Mouse (Mus musculus) forebrain, embryonic 11.5 days (tissue): ENCODE data around the gene Ccdc85c. TPM values are rescaled to one million over a fixed set of nuclear protein-coding genes. Genes with fewer than 3 reads are reported as not detected.

Source experiments
- ATAC-seq: fragments of 200-750 bp; cut with Nextera tagmentation; replicated peaks from 2 replicates; pipeline ENCODE4 v1.8.0; 2017; ENCODE audit warnings: moderate TSS enrichment; ENCODE audit not compliant: low FRiP score
- DNase-seq: peaks from one replicate; pipeline ENCODE4 v3.0.0-alpha.2; 2017; ENCODE audit warnings: low spot score
- H3K27ac ChIP-seq: fragments of 300-500 bp; sonication (generic); 2 replicates; pipeline ENCODE4 v1.5.1; 2014; ENCODE audit warnings: low read depth, low read length
- H3K27me3 ChIP-seq: fragments of 300-500 bp; sonication (generic); 2 replicates; pipeline ENCODE4 v1.6.1; 2014; ENCODE audit warnings: mild to moderate bottlenecking, low read length, mixed read lengths; ENCODE audit not compliant: control insufficient read depth, insufficient read depth
- H3K36me3 ChIP-seq: fragments of 300-500 bp; sonication (generic); 2 replicates; pipeline ENCODE4 v1.6.1; 2014; ENCODE audit warnings: mild to moderate bottlenecking, low read length, moderate library complexity, mixed read lengths; ENCODE audit not compliant: control insufficient read depth, insufficient read depth
- H3K4me1 ChIP-seq: fragments of 300-500 bp; sonication (generic); replicated peaks from 2 replicates; pipeline ENCODE4 v1.6.1; 2014; ENCODE audit warnings: low read length, mixed read lengths; ENCODE audit not compliant: control insufficient read depth, insufficient read depth
- H3K4me2 ChIP-seq: fragments of 300-500 bp; sonication (generic); 2 replicates; pipeline ENCODE4 v1.6.1; 2014; ENCODE audit warnings: low read depth, mild to moderate bottlenecking, low read length, moderate library complexity, mixed read lengths; ENCODE audit not compliant: severe bottlenecking
- H3K4me3 ChIP-seq: fragments of 300-500 bp; sonication (generic); 2 replicates; pipeline ENCODE4 v1.5.1; 2014; ENCODE audit warnings: low read depth, low read length
- H3K9ac ChIP-seq: fragments of 300-500 bp; sonication (generic); 2 replicates; pipeline ENCODE4 v1.6.1; 2014; ENCODE audit warnings: low read length
- H3K9me3 ChIP-seq: fragments of 300-500 bp; sonication (generic); 2 replicates; pipeline ENCODE4 v1.6.1; 2016; ENCODE audit warnings: low read length, mixed read lengths; ENCODE audit not compliant: control insufficient read depth
- WGBS: fragments of 180-500 bp; shearing (Covaris S2); extraction: QIAGEN DNeasy Blood & Tissue Kit; methylation state at CpG from one replicate; pipeline ENCODE4 v1.1.7; 2014; 5-methylcytosine and 5-hydroxymethylcytosine counted together
- polyA plus RNA-seq: library from polyadenylated mRNA; unstranded; fragments of >200 nt; fragmentation: Nextera tagmentation; extraction: Ambion mirVana; gene quantifications from 2 replicates; pipeline ENCODE4 v1.2.1, GENCODE M21; 2014

Ccdc85c gene
- polyA plus RNA-seq, 1 experiment from 2014 or later = 18.8 TPM

- ATAC-seq = peak; percentile 67
- H3K4me1 ChIP-seq = no peaks in the 10 kb centered on the region
- H3K36me3 ChIP-seq = no peaks in the 10 kb centered on the region; the same call in 1 of the 2 replicates
- 9% methylated on average over 5 of the region's 5 CpGs for WGBS
- H3K9me3 ChIP-seq = no peaks in the 10 kb centered on the region
- H3K27ac ChIP-seq = no peak overlapping the region
- DNase-seq = peak; percentile 91
- no peaks in the 10 kb centered on the region; the same call in 1 of the 2 replicates for H3K27me3 ChIP-seq
- no peak overlapping the region for H3K4me2 ChIP-seq
- H3K9ac ChIP-seq = no peak overlapping the region
- H3K4me3 ChIP-seq = no peak overlapping the region
Observed at GRCm38 (mm10) chr12:108206641-108207040, 68.6 kb downstream of the Ccdc85c start.

GRCm38 (mm10) chr12:108204978-108205377 lies 70.2 kb downstream of the Ccdc85c start:
- DNase-seq (peak; percentile 51), ATAC-seq (no peak)
- H3K4me3 ChIP-seq = no peak overlapping the region
- H3K9ac ChIP-seq = no peak overlapping the region
- H3K36me3 ChIP-seq = peaks cover 2% of the 10 kb centered on the region; the same call in 1 of the 2 replicates
- H3K4me2 ChIP-seq = no peak overlapping the region
- no peaks in the 10 kb centered on the region for H3K4me1 ChIP-seq
- WGBS = 90% methylated on average over 12 of the region's 12 CpGs
- H3K27me3 ChIP-seq = no peaks in the 10 kb centered on the region
- H3K9me3 ChIP-seq = no peaks in the 10 kb centered on the region
- H3K27ac ChIP-seq = no peak overlapping the region

- Histone ChIP-seq H3K27ac (no peak overlapping the region), H3K27me3 (no peaks in the 10 kb centered on the region), H3K9me3 (no peaks in the 10 kb centered on the region), H3K4me1 (no peaks in the 10 kb centered on the region), H3K9ac (no peak overlapping the region), H3K36me3 (peaks cover 2% of the 10 kb centered on the region; the same call in 1 of the 2 replicates), H3K4me2 (no peak overlapping the region), H3K4me3 (no peak overlapping the region)
- DNase-seq = no peak
- no peak for ATAC-seq
- 81% methylated on average over 8 of the region's 8 CpGs for WGBS
Observed at GRCm38 (mm10) chr12:108203895-108204294, 71.3 kb downstream of the Ccdc85c start.

GRCm38 (mm10) chr12:108200094-108200493 lies 75.1 kb downstream of the Ccdc85c start:
- H3K27ac ChIP-seq = no peak overlapping the region
- H3K9ac ChIP-seq = no peak overlapping the region
- no peaks in the 10 kb centered on the region for H3K27me3 ChIP-seq
- 91% methylated on average over 1 of the region's 1 CpGs for WGBS
- no peaks in the 10 kb centered on the region for H3K9me3 ChIP-seq
- H3K4me3 ChIP-seq = no peak overlapping the region
- H3K36me3 ChIP-seq = peaks cover 10% of the 10 kb centered on the region
- DNase-seq = no peak
- H3K4me1 ChIP-seq = no peaks in the 10 kb centered on the region
- no peak overlapping the region for H3K4me2 ChIP-seq
- ATAC-seq = no peak

GRCm38 (mm10) chr12:108198447-108198846 lies 76.8 kb downstream of the Ccdc85c start:
- no peak for ATAC-seq
- Histone ChIP-seq H3K9ac (no peak overlapping the region), H3K9me3 (no peaks in the 10 kb centered on the region), H3K27me3 (no peaks in the 10 kb centered on the region), H3K4me1 (no peaks in the 10 kb centered on the region), H3K27ac (no peak overlapping the region), H3K36me3 (peaks cover 12% of the 10 kb centered on the region), H3K4me2 (no peak overlapping the region), H3K4me3 (no peak overlapping the region)
- 83% methylated on average over 4 of the region's 4 CpGs for WGBS
- DNase-seq = no peak

- H3K9ac ChIP-seq = no peak overlapping the region
- no peak for DNase-seq
- no peak overlapping the region for H3K4me3 ChIP-seq
- no peaks in the 10 kb centered on the region for H3K4me1 ChIP-seq
- H3K9me3 ChIP-seq = no peaks in the 10 kb centered on the region
- no peak overlapping the region for H3K27ac ChIP-seq
- peaks cover 17% of the 10 kb centered on the region for H3K36me3 ChIP-seq
- no peak for ATAC-seq
- no peaks in the 10 kb centered on the region for H3K27me3 ChIP-seq
- WGBS = 95% methylated on average over 11 of the region's 11 CpGs
- H3K4me2 ChIP-seq = no peak overlapping the region
Observed at GRCm38 (mm10) chr12:108195761-108196160, 79.5 kb downstream of the Ccdc85c start.

GRCm38 (mm10) chr12:108193878-108194277 lies 81.3 kb downstream of the Ccdc85c start:
- 96% methylated on average over 5 of the region's 5 CpGs for WGBS
- no peak overlapping the region for H3K4me3 ChIP-seq
- no peak overlapping the region for H3K27ac ChIP-seq
- DNase-seq (no peak), ATAC-seq (no peak)
- no peak overlapping the region for H3K4me2 ChIP-seq
- peaks cover 22% of the 10 kb centered on the region for H3K36me3 ChIP-seq
- no peaks in the 10 kb centered on the region for H3K27me3 ChIP-seq
- no peaks in the 10 kb centered on the region for H3K9me3 ChIP-seq
- H3K4me1 ChIP-seq = no peaks in the 10 kb centered on the region
- no peak overlapping the region for H3K9ac ChIP-seq

GRCm38 (mm10) chr12:108187541-108188091 lies 87.6 kb downstream of the Ccdc85c start:
- no peak overlapping the region for H3K27ac ChIP-seq
- DNase-seq (no peak), ATAC-seq (no peak)
- H3K27me3 ChIP-seq = no peaks in the 10 kb centered on the region
- peaks cover 25% of the 10 kb centered on the region for H3K36me3 ChIP-seq
- 93% methylated on average over 6 of the region's 6 CpGs for WGBS
- no peaks in the 10 kb centered on the region for H3K9me3 ChIP-seq
- H3K4me3 ChIP-seq = no peak overlapping the region
- no peak overlapping the region for H3K9ac ChIP-seq
- H3K4me2 ChIP-seq = no peak overlapping the region
- H3K4me1 ChIP-seq = no peaks in the 10 kb centered on the region

- Histone ChIP-seq H3K9me3 (no peaks in the 10 kb centered on the region), H3K4me3 (no peak overlapping the region), H3K27ac (no peak overlapping the region), H3K36me3 (peaks cover 2% of the 10 kb centered on the region; the same call in 1 of the 2 replicates), H3K4me1 (peaks cover 11% of the 10 kb centered on the region), H3K4me2 (no peak overlapping the region), H3K9ac (no peak overlapping the region), H3K27me3 (no peaks in the 10 kb centered on the region)
- DNase-seq = no peak
- 91% methylated on average over 6 of the region's 6 CpGs for WGBS
- no peak for ATAC-seq
Observed at GRCm38 (mm10) chr12:108181716-108182115, 93.5 kb downstream of the Ccdc85c start.
